Mouse (Mus musculus) bone marrow macrophage, adult 2 months (primary cell): Measurements from ENCODE around the gene Nop2.

Experiments used
- CTCF ChIP-seq: IDR thresholded peaks from 2 replicates; pipeline ENCODE4 v1.5.1; 2012; ENCODE audit warnings: low read depth, mild to moderate bottlenecking, low read length, moderate library complexity
- POLR2A ChIP-seq: IDR thresholded peaks from 2 replicates; pipeline ENCODE4 v1.6.1; 2012; ENCODE audit warnings: mild to moderate bottlenecking, low read depth, low read length, borderline replicate concordance

- TF ChIP-seq POLR2A (no peak), CTCF (no peak)
Measured at GRCm38 (mm10) chr6:125172474-125172873, 40.8 kb downstream of the Nop2 start.
